Mouse (Mus musculus) layer of hippocampus, adult 8-10 months (tissue): ENCODE results near the gene Coro7. TPM values are rescaled to one million over a fixed set of nuclear protein-coding genes. Genes with fewer than 3 reads are reported as not detected.
"Not testable (repeated sequence)": the region's sequence is repeated elsewhere in the genome, so short reads cannot be mapped to it uniquely, and the experiment has no call there.

Source experiments
- DNase-seq, 2 experiments: peaks; one replicate each; pipeline ENCODE4 v3.0.0; 2022; ENCODE audit warnings: low spot score in 2 of 2
- total RNA-seq, 4 experiments: library from RNA; stranded (reverse); gene quantifications; 2 replicates each; pipeline ENCODE4 v1.2.4; 2022

The Coro7 gene
- total RNA-seq, result 100 to 1,000 TPM in 1 of 4 experiments, 10 to 100 TPM in 3; 81.9 to 101 (median 90.3) TPM

GRCm38 (mm10) chr16:4679121-4680018, at the start of gene Coro7:
Gene Coro7 (minus strand): TSS chr16:4679777.
- DNase-seq, result peak; percentile 84 to 86

GRCm38 (mm10) chr16:4727963-4728362, 48.4 kb upstream of the Coro7 start:
- no peak for DNase-seq

- no peak for DNase-seq
Measured at GRCm38 (mm10) chr16:4727526-4727925, 47.9 kb upstream of the Coro7 start.

GRCm38 (mm10) chr16:4726528-4727128, 47.1 kb upstream of the Coro7 start:
- DNase-seq, result no peak

- peak; percentile 83 to 89 for DNase-seq
Measured at GRCm38 (mm10) chr16:4725780-4726527, 46.4 kb upstream of the Coro7 start, which contains the start of gene Hmox2. Gene Hmox2 (plus strand): TSS chr16:4726361.

- no peak for DNase-seq
Measured at GRCm38 (mm10) chr16:4725266-4725665, 45.7 kb upstream of the Coro7 start.

GRCm38 (mm10) chr16:4722915-4723209, 43.3 kb upstream of the Coro7 start:
- no peak for DNase-seq

- DNase-seq, result no peak
Measured at GRCm38 (mm10) chr16:4722128-4722914, 42.7 kb upstream of the Coro7 start.

GRCm38 (mm10) chr16:4718753-4719518, 39.4 kb upstream of the Coro7 start, which contains the start of gene Nmral1:
Gene Nmral1 (minus strand): TSS chr16:4719356.
- peak; percentile 48 to 50 for DNase-seq

- no peak for DNase-seq
Measured at GRCm38 (mm10) chr16:4717866-4718265, 38.3 kb upstream of the Coro7 start.

- DNase-seq, result no peak
Measured at GRCm38 (mm10) chr16:4713861-4714710, 34.5 kb upstream of the Coro7 start.

GRCm38 (mm10) chr16:4711173-4711572, 31.6 kb upstream of the Coro7 start:
- no peak for DNase-seq

- DNase-seq, result no peak
Measured at GRCm38 (mm10) chr16:4705541-4705940, 26.0 kb upstream of the Coro7 start.

- no peak for DNase-seq
Measured at GRCm38 (mm10) chr16:4702646-4703045, 23.1 kb upstream of the Coro7 start.

GRCm38 (mm10) chr16:4701211-4701610, 21.6 kb upstream of the Coro7 start:
- no peak for DNase-seq

GRCm38 (mm10) chr16:4689371-4689770, 9.8 kb upstream of the Coro7 start:
- not testable (repeated sequence) for DNase-seq

- DNase-seq, result no peak
Measured at GRCm38 (mm10) chr16:4684457-4684791, 4.8 kb upstream of the Coro7 start.

- peak; percentile 91 to 96 for DNase-seq
Measured at GRCm38 (mm10) chr16:4683581-4684456, 4.2 kb upstream of the Coro7 start.

- no peak for DNase-seq
Measured at GRCm38 (mm10) chr16:4683193-4683580, 3.6 kb upstream of the Coro7 start.
